Mouse (Mus musculus): ENCODE data around the gene Arpc2.

The Arpc2 gene

Small RNA genes within 50 kb of the gene (microRNA-seq; reads per million reads assigned to microRNA genes)
- 0 reads per million in 2 experiments for gene Mir1928

Data from adrenal gland (tissue).